Mouse (Mus musculus): ENCODE data around the gene Grin2b.

The Grin2b gene

DNA sequence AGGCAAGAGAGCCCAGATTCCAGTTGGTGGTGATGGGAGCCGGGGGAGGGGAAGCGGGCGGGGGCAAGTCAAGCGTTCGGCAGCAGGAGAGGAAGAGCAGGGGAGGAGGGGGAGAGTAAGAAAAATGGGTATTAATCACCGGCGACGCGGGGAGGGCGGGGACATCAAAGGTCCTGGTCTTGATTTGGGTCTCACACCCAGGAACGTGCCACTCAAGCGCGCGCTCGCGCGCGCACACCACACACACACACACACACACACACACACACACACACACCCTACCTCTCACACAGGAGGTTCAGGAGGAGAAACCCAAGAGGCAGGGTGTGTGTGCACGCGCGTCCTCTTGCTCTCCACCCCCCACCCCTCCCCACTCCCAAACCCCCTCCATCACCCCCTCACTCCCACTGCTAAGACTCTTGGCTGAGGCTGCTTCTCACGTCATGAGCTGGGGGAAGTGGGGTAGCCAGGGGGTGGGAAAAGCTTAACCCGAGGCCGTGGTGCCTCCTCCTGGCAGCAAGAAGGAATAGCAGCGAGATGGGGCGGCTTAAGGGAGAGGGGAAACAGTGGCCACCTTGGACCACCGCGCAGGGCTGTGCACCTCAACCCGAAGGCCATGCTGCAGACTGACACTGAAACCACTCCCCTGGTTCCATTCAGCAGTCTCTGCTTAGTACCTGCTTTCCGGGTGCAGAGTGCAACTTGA is at the start of gene Grin2b:
Gene Grin2b, minus strand, starts transcription at position 321 of the 706 bp plus-strand sequence.
- DNase-seq (ENCODE audit: low read depth, low spot score), result peak; percentile 82

GRCm38 (mm10) chr6:136221894-136222293 is 48.6 kb upstream of the Grin2b start:
- no peak for DNase-seq (ENCODE audit: low read depth, low spot score)

DNA sequence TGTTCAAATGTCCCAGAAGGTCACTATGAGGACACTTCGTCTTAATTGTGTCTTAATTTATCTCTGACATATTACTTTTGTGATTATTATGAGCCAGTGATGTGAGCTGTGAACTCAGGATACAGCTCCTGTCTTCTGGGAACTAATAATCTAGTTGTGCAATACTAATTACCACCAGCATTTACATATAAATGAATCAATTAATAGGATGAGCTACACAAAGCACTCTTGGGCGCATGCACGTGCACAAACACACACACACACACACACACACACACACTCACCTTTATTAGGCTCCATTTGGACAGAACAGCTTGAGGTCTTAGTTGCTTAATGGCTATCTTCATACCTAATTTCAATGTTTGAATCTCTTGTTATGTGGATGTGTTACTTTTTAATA is 37.1 kb upstream of the Grin2b start:
- DNase-seq (ENCODE audit: low read depth, low spot score), result no peak

GRCm38 (mm10) chr6:136199814-136200213 is 26.5 kb upstream of the Grin2b start:
- no peak for DNase-seq (ENCODE audit: low read depth, low spot score)

GRCm38 (mm10) chr6:136194616-136195015 is 21.3 kb upstream of the Grin2b start:
- no peak for DNase-seq (ENCODE audit: low read depth, low spot score)

GRCm38 (mm10) chr6:136178066-136178465 is 4.8 kb upstream of the Grin2b start:
- DNase-seq (ENCODE audit: low read depth, low spot score), result peak; percentile 76

GRCm38 (mm10) chr6:136172801-136173190 is 515 bp downstream of the Grin2b start:
- DNase-seq (ENCODE audit: low read depth, low spot score), result peak; percentile 53

GRCm38 (mm10) chr6:136172172-136172651 is 1.1 kb downstream of the Grin2b start:
- peak; percentile 59 for DNase-seq (ENCODE audit: low read depth, low spot score)

GRCm38 (mm10) chr6:136171343-136171742 is 2.0 kb downstream of the Grin2b start:
- DNase-seq (ENCODE audit: low read depth, low spot score), result no peak

GRCm38 (mm10) chr6:136170381-136170780 is 2.9 kb downstream of the Grin2b start:
- no peak for DNase-seq (ENCODE audit: low read depth, low spot score)

- no peak for DNase-seq (ENCODE audit: low read depth, low spot score)
Observed at GRCm38 (mm10) chr6:136167361-136167760, 6.0 kb downstream of the Grin2b start.

DNA sequence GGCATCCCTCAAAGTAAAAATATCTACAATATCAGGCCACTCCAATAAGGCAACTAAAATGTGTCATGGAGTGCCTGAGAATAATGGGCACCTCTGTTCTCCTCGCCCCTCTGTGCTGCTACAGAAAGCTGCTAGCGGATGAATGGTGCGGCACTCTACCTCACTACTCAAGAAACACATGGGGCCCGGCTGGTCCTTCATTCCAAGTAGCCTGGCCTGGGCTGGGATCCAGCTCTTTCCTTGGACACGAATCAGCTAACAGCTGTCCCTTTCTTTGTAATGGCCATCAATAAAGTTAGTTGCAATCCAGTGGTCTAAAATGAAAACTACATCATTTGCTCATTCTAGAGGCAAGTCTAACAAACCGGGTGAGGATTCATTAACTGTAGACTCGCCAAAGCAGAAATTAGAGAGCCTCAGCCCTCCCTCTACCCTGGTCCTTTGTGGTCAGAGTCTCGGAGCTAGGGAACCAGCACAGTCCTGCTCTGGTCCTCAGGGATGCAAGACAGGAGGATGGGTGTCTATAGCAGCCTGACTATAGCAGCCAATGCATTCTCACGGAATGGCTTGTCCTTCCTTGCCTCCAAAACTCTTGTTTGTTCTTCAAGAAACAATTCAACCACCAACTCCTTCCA is 7.8 kb downstream of the Grin2b start:
- DNase-seq (ENCODE audit: low read depth, low spot score), result no peak

- DNase-seq (ENCODE audit: low read depth, low spot score), result no peak
Observed at GRCm38 (mm10) chr6:136162090-136162489, 11.2 kb downstream of the Grin2b start.

DNA sequence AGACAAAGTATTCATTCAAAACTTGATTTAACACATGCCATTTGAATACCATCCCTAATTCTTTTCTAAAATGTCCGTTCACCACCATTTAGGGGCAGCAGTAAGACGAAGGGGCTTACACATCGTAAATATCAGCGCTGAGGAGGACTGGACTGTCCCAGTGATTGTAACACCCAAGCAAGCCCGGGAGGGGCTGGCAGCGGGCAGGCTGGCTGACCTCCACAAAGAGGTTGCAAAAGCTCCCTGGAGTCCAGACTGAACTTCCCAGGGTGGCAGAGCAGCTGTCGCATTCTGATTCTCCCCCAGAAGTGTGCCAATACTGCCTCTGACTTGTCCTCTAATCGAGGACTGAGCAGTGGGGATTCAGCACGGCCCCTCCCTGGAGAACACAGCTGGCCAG is 19.9 kb downstream of the Grin2b start:
- DNase-seq (ENCODE audit: low read depth, low spot score), result no peak

DNA sequence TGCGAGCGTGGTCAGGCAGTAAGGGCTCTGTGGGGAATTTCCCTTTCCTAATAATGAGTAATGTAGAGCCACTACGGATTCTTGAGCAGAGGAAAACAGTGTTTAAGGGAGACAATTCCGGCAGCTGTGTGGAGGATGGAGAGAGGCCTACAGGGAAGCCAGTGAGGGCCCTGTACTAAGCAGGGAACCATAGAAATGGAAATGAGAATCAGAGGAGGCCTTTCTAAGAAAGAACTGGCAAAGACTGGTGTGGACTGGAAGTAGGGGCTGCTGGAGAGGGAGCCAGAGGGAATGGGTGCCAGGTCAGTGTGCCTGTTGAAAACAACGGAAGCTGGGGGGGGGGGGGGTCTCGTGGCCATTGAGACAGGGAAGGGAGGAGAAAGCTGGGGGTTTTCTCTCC is 23.2 kb downstream of the Grin2b start:
- DNase-seq (ENCODE audit: low read depth, low spot score), result peak; percentile 74

DNA sequence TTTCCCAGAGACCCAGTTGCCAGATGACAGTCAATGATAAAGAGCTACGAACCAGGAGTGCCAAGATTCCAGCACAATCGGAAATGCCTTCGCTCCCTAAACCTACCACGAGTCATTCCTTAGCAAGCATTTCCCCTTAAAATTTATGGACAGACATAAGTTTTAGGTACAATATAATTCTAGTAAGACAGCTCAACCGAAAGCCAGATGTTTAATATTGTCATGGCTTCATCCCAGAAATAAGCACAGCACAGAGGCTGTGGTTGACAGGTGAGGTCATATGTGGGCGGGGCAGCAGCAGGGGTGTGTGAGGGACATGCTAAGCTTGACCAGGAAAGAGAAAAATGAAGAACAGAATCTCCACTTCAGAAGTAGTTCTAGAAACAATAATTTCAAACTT is 33.3 kb downstream of the Grin2b start:
- no peak for DNase-seq (ENCODE audit: low read depth, low spot score)

GRCm38 (mm10) chr6:136130456-136130855 is 42.9 kb downstream of the Grin2b start:
- DNase-seq (ENCODE audit: low read depth, low spot score), result peak; percentile 18

DNA sequence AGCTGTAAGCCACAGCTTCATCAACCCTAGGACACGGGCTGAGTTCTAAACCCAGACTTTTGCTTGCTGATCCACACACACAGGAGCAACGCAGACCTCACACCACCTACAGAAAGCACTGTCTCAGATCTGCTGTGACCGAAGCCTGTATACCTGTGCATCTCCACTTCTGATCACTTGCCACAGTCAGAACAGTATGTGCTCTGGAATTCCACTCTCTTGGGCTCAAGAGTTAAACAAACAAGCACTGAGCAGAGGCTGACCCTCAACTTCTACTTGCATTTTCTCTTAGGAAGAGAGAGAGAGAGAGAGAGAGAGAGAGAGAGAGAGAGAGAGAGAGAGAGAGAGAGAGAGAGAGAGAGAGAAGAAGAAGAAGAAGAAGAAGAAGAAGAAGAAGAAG is 50.7 kb downstream of the Grin2b start:
- no peak for DNase-seq (ENCODE audit: low read depth, low spot score)

GRCm38 (mm10) chr6:136117390-136117789 is 55.9 kb downstream of the Grin2b start:
- DNase-seq (ENCODE audit: low read depth, low spot score), result peak; percentile 50

DNA sequence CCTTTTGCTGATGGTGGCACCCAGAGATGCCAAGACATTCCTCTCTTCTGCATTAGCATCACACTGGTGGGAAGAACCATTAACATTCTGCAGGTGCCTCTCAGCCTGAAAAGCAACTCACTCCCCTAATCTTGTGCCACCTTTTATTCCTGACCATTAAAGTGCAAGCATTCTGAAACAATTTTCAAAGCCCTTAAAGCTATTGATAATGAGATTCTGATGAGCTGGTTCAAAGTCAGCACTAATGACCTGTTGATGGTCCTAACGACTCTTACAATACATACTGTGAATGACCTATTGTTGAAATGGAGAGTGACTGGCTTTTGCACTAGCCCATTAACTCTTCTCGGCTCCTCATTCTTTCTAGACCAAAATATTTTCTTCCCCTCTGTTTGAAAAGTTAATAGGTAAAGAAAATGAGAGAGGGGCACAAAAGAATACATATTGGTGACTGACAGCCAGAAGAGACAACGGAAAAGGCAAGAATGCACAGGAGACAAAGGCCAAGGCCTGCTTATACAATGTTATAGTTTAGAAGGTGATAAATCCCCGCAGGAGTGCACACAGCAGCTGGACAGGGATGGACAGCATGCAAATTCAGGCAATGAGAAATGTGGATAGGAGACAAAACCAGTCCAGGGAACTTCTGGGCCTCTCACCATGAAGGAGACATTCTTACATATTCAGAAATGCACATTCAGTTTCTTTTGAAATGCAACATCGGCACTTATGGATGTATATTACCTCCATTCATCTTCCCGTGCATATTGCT is 59.5 kb downstream of the Grin2b start:
- peak; percentile 21 for DNase-seq (ENCODE audit: low read depth, low spot score)

DNA sequence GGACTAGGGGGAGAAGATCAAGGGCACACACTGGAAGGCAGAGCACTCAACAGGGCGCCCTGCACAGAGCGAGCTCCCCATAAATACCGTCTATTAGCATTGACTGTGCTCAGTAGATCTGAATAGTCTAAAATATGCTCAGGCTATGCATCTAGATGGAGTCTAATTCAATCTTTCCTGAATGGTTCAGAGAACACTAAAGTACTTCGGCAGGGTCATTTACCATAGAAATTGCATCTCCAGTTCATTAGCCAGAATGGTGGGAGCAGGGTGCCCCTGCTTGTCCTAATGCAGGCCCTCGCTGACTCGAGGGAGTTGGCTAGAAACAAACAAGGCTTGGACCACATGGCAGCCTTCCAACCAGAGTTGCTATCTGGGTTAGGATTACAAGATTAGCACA is 64.1 kb downstream of the Grin2b start:
- no peak for DNase-seq (ENCODE audit: low read depth, low spot score)

DNA sequence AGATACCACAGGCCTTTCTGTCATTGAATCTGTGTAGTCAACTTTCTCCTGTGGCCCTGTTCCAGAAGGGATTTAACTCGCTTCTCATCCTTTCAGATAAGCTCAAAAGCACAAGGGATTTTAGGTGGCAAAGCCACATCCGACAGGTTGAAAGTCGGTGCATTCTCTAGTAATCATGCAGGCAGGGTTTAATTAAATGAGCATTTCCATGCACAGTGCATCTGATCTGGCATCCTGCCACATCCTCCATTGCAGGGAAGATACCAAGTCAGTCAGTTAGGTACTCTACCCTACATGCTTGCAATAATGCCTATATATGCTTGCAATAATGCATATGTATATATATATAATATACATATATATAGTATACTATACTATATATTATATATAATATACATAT is 64.8 kb downstream of the Grin2b start:
- no peak for DNase-seq (ENCODE audit: low read depth, low spot score)

Data from R1 (cell line).